Mouse (Mus musculus) naive thymus-derived CD4-positive, alpha-beta T cell, adult 5 months (primary cell): ENCODE measurements around the gene Anapc7. TPM values are rescaled to one million over a fixed set of nuclear protein-coding genes. Genes with fewer than 3 reads are reported as not detected.

ENCODE experiments used
- polyA plus RNA-seq: library from polyadenylated mRNA; unstranded; fragments of 100-300 nt; shearing (Covaris generic); gene quantifications from one replicate; pipeline ENCODE4 v1.2.1, GENCODE M21; 2017

The Anapc7 gene
- polyA plus RNA-seq: 37.1 TPM

GRCm38 (mm10) chr5:122421271-122422068 lies at the start of gene Anapc7:
Gene Anapc7, plus strand, starts transcription at chr5:122421693.

GRCm38 (mm10) chr5:122372192-122372769 lies 49.2 kb upstream of the Anapc7 start, which contains the start of gene Fam216a:
Gene Fam216a, minus strand, starts transcription at chr5:122372364.

GRCm38 (mm10) chr5:122391786-122392180 lies 29.7 kb upstream of the Anapc7 start, which contains the start of gene Arpc3:
Gene Arpc3, plus strand, starts transcription at chr5:122391878.

Other genes with a start within 250 kb of the Anapc7 start
- gene Hvcn1, start 214.9 kb upstream of the Anapc7 start, polyA plus RNA-seq: 61.7 TPM
- gene Tctn1, start 157.2 kb upstream of the Anapc7 start, polyA plus RNA-seq: 0.42 TPM
- gene Pptc7, start 137.3 kb upstream of the Anapc7 start, polyA plus RNA-seq: 67.5 TPM
- gene Rad9b, start 67.5 kb upstream of the Anapc7 start, polyA plus RNA-seq: 5.1 TPM
- gene Vps29, start 67.3 kb upstream of the Anapc7 start, polyA plus RNA-seq: 91.0 TPM
- gene Gpn3, start 49.8 kb upstream of the Anapc7 start, polyA plus RNA-seq: 129 TPM
- gene Fam216a, start 49.3 kb upstream of the Anapc7 start, polyA plus RNA-seq: 13.0 TPM
- gene Arpc3, start 29.8 kb upstream of the Anapc7 start, polyA plus RNA-seq: 770 TPM
- gene Atp2a2, start 80.5 kb downstream of the Anapc7 start, polyA plus RNA-seq: 91.6 TPM
- gene Ift81, start 192.8 kb downstream of the Anapc7 start, polyA plus RNA-seq: 3.1 TPM
- gene P2rx7, start 222.2 kb downstream of the Anapc7 start, polyA plus RNA-seq: 4.9 TPM